Mouse (Mus musculus) CH12F3 (cell line): Measurements from ENCODE around the gene Kcnab2.

Experiments
- in situ Hi-C: fragments of 300-500 bp; cut with MboI; formaldehyde crosslinking; loops from 2 replicates; pipeline ENCODE4 v1.14.3; 2020; ENCODE audit warnings: low sequenced_read_pairs

Gene Kcnab2

DNA sequence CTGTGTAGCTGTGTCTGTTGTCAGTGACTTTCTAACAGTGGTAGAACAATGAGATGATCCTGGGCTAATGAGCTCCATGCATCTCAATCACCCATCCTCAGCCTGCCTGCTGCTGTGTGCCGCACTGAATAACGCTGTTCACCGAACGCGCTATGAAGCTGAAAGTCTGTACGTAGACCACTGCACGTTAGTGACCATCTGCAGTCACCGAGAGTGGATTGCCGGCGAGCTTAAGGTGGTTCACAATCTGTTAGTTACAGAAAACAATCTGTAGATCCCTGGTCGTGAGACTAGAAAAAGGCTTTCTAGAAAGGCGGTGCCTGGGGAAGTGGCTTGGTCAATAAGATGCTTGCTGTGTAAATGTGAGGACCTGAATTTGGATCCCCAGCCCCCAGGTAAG is 23.5 kb downstream of the Kcnab2 start:
- in situ Hi-C loops = no loop called here

DNA sequence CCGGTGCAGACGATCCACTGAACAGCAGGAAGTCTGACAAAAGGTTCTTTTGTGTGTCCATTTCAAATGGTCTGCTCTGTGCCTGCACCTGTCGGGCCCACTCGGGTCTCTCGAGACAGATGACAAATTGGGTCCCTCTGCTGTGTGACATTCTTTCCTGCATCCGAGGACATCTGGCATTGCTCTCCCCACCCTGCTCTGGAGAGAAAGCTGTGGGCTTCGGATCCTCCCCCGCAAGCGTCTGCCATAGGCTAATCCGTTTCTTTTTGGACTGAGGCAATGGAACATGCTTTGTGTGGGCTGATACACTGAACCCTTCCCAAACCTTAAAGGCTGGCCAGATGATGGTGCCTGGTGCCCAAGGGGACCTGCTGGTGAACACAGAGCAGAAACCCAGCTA is 24.6 kb downstream of the Kcnab2 start:
- in situ Hi-C loops = no loop called here

DNA sequence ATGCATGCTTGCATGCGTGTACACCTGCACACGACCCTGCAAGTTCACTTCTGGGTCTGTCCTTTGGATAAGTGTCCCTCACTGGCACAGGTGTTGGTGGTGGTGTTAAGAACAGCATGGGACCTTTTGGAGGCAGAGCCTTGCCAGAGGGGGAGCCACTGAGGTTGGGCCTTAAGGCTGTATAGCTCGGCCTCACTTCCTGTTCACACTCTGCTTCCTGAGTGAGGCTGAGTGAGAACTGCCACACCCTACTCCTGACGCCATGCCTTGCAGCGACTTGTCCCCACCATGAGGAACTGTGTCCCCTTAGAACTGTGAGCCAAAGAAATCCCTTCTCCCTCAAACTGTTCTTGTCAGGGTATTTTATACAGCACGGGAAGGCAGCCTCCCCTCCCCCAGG is 26.3 kb downstream of the Kcnab2 start:
- in situ Hi-C loops = no loop called here

DNA sequence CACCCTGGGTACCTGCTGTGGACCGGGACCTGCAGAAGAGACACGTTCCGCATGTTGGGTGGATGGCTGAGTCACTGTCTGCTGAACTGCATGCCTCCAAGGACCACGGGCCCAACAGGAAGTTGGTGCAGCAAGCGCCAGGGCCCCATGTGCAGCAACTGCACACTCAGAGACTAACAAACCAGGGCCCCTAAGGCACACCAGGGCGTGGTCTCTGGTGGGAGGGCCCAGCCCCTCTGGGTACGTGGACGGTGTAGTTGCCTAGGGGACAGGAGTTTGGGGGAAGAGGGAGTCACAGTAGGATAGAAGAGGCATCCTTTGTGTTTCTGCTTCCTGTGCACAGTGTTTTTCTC is 29.0 kb downstream of the Kcnab2 start:
- in situ Hi-C loops = loop anchor here (25.0 kb wide), 1 partner anchor 236 kb away; no protein-coding TSS in a partner anchor

DNA sequence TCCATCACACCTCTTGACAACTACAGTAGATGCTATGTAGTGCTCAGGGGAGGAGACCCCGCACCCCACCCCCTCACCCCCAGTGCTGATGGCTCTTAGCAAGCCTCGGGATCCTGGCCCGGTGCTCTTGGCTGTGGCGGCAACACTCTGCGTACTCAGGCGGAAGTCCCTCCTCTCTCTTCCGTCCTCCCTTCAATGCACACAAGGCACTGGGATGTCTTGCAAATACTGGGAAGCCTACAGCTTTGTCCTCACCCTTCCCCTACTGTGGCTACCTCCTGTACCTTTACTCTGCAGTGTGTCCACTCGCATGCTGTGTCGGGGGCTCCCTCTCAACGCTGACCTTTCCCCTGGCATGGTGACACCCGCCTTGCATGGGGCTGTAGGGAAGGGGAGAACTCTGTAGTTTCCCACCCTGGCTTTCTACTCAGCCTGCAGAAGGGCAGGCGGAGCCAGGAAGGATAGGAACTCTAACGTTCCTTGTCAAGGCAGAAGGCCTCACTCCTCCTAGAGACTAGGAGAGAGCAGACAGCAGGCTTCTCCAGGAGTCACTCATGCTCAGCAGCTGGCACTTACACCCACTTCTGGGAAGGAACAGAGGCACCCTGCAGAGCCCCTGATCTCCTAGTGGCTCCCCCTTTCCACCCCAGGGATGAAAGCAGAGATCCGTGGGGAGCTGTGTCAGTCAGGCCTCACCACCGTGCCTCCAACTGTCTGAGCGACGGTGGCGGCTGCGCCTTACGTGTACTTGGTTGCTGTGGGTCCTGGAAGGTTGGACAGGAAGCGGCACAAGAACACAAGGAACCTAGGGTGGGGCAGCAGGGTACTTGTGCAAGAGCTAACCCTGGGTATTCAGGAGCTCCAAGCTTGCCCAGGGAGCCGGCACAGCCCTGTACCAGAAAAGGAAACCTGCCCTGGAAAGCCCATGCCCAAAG is 29.7 kb downstream of the Kcnab2 start:
- in situ Hi-C loops = loop anchor here (25.0 kb wide), 1 partner anchor 236 kb away; no protein-coding TSS in a partner anchor

DNA sequence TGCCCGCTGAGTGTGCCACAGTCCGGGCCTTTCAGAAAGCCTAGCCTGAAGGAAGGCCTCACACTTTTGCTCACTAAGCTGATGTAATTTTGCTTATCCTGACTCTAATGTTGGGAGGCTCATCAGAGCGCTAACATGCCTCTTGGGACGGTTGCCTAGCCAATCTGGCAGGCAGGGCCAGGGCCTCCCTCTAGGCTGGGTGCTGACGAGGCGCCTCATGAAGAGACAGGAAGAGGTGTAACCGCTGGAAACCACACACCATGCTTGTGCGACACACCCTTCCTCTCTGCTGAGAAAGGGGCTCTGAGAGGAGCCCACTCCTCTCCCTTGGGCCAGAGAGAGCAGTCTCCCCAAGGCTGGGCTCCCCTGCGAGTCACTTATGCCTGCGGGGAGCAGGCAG is 31.5 kb downstream of the Kcnab2 start:
- in situ Hi-C loops = loop anchor here (25.0 kb wide), 1 partner anchor 234 kb away; no protein-coding TSS in a partner anchor

DNA sequence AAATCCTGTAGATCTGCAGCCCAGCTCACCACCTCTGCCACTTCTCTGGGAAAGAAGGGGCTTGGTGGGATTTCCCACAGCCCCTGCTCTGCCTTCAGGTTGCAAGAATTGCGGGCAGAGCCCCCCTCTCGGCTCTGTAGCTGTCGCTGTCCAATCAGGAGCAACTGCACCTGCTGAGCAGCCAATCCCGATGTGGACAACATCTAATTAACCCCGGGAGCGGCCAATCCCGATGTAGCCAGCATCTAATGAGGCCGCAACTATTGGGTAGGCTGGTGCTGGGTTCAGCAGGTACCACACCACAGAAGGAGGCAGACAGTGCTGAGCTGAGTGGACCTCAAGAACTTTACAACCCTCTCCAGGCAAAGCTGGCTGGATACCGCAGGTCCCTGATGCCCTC is 36.1 kb downstream of the Kcnab2 start:
- in situ Hi-C loops = loop anchor here (25.0 kb wide), 1 partner anchor 229 kb away; no protein-coding TSS in a partner anchor

DNA sequence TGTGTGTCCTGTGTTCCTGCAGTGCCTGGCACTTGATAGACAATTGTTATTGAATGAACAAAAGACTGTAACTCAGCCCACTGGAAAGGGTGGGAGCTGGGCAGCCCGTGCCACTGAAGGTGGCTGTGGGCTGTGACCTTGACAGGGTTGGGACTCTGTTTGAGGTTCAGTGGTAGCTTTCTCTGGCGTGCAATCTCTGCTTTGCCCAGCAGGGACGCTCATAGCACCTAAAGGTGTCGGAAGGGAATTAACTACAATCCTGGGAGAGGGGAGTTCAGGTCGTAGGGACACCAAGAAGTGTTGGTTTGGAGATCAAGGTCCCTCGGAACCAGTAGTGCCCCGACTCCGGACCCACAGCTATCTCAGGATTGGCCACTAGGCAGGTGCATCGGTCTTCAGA is 36.8 kb downstream of the Kcnab2 start:
- in situ Hi-C loops = loop anchor here (25.0 kb wide), 1 partner anchor 229 kb away; no protein-coding TSS in a partner anchor

DNA sequence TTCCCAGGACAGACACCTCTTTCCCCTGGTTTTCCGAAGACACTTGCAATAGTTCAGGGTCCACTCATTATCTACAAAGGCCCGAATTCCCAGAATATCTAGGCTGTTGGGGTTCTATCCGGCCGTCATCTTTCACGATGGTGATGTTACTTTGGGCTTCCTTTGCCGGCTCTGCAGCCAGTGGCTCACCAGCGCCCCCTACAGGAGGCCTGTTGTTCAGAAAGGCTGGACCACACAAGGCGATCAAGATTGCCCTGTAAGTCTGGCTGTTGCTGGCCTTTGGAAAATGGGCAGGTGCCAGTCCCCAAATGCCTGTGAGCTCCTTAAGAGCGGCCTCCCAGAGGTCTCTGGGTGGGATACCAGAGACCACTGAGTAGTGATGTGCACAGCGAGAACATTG is 42.4 kb downstream of the Kcnab2 start:
- in situ Hi-C loops = loop anchor here (25.0 kb wide), 1 partner anchor 223 kb away; no protein-coding TSS in a partner anchor

DNA sequence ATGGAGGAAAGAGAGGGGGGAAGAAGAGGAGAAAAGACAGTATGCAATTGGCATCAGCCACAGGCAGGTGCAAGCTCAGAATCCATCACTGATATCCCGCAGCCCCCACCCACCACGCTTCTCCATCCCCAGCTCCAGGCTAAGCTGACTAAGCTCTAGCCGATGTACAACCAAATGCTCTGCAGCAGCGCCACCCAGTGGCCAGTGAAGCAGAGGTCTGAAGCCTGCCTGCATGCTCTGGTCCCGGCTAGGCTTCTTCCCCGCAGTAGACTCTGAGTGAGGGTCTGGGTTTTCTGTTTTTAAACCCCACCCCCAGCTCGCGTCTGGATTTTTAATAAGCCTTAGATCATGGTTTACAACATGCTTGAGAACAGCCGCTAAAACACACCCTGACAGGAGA is 42.8 kb downstream of the Kcnab2 start:
- in situ Hi-C loops = loop anchor here (25.0 kb wide), 1 partner anchor 223 kb away; no protein-coding TSS in a partner anchor

DNA sequence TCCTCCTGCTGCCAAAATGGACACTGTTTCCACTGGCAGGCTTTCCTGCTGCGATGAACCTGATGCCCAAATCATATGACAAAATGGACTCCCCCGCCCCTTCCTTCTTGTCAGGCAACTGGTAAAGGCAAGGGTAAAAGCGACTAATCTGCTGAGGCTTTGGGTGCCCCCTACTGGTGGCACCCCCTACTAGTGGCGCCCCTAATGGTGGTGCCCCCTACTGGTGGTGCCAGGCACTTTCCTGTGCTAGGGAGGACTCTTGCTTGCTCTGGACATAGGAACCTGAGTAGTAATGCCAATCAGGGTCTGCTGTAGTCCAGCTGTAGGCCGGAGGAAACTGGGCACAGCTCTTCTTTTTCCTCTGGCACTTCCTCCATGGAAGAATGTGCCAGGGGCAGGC is 45.4 kb downstream of the Kcnab2 start:
- in situ Hi-C loops = loop anchor here (25.0 kb wide), 1 partner anchor 220 kb away; no protein-coding TSS in a partner anchor

DNA sequence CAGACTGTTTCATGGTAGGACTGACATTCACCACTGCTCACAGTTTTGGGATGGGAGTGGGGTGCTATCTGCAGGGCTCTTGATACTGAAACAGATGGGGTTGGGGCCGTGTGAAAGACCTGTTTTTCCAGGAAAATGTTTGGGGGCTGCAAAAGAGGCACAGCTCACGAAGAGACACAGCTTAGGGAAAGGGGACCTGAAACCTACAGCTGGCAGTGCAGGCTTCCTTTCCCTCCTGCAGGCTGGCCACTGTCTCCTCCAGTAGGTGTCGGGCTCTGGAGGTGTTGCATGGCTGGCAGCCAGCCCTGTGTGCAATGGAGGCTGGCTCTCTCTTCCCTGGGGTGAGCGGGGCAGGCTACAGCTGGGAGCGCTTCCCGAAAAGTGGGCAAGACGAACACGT is 49.4 kb downstream of the Kcnab2 start:
- in situ Hi-C loops = loop anchor here (25.0 kb wide), 1 partner anchor 216 kb away; no protein-coding TSS in a partner anchor

DNA sequence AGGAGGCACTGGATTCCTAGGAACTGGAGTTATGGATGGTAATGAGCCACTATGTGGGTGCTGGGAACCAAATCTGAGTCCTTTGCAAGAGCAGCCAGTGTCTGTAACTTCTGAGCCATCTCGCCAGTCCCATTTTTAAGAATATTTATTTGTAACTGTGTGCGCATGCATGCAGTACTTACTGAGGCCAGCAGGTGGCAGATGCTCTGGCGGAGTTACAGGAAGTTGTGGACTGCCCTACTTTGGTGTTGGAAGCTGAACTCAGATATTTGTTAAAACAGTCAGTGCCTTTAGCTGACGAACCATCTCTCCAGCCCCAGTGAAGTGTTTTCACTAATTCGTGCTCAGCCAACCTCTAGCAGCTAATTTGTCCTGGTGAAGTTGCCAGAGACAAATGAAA is 52.7 kb downstream of the Kcnab2 start:
- in situ Hi-C loops = loop anchor here (25.0 kb wide), 1 partner anchor 213 kb away; no protein-coding TSS in a partner anchor

DNA sequence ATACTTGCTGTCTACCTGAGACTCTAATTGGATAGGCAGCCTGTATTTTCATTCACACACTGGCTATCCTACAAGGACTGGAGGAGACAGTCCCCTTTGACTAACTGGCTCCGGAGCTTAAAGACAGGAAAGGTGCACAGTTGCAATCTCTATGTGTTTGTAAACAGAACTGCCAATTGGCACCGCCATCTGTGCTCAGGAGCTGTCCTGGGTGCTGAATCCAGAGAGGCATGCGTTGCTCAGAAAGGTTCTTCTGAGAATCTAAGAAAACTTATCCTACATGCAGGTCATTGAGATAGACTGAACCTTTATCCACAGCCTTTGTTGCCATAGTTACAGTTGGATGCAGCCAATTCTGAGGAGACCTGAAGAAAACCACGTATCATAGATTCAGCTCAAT is 53.3 kb downstream of the Kcnab2 start:
- in situ Hi-C loops = no loop called here

DNA sequence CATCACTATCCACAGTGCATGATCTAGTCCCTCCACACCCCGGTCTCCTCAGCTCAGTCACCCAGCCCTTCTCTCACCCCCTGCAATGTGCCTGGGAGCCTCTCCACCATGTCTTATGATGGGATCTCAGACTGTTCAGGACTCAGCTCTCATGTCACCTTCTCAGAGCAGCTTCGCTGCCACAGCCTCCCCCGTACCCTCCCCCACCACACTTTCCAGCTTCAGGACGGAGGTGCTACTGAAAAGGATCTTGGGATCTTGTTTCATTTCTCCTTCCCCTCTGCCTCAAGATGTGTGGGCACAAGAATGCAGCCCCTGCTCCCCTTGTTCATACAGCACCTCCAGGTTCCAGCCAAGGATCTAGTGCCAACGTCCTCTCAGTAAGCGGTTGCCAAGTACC is 54.1 kb downstream of the Kcnab2 start:
- in situ Hi-C loops = no loop called here

DNA sequence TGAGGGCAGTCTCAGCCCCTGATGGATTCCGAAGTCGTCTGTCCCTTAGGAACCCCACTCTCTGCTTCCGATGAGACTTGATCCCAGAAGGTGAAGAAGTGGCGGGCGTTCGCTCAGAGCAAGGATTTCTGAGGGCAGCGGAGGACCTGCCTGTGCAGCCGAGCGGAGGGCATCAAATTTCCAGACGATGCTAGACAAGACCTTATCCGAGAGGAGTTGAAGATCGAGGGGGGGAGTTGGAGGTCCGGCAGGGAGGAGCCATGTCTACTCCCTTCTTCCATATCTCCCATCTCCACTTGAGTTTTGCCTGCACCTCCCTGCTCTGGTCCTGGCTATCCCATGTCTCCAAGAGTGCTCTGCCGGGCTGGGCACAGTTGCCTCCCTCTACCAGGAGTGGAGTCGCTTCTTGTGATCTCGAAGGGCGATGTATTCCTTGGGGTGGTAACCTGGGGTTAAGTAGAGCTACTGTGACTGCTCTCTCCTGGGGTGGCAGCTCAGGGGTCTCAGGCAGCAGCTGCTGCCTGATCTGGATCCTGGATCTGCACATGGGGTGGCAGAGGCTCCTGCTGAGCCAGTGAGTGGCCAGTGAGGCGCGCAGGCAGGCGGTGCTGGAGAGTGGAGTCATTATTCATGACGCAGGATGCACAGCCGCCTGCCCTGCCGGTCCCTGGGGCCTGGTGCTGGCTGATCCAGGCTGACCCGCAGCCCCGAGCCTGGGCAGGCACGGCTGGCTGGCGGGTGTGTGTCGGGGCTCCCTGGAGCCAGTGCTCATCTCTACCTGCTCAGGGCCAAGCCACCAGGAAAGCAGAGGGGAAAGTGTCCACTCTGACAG is 59.2 kb downstream of the Kcnab2 start:
- in situ Hi-C loops = no loop called here

DNA sequence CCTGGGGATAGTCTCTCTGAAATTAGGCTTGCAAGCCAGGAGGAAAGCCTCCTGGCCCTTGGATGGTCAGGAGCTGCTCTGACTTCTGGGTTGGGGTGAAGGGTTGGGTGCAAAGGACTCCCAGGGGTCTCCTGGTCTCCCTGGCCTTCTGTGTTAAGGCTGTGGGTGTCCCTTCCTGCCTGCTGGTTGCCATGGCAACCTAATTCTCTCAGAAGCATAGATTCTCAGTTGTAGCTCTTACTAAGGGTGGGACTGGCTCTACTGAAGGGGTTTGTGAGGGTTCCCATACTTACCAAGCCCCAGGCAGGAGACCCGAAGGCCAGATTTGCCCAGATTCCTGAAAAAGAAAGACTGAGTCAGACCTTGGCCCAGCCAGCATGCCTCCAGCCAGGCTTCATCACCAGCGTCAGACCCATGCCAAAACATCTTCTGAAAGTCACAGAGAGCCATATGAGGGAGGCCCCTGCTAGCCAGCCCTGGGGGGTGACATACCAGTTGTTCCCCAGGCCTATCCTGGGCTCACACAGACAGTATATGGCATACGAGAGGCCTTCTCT is 65.1 kb downstream of the Kcnab2 start:
- in situ Hi-C loops = no loop called here

DNA sequence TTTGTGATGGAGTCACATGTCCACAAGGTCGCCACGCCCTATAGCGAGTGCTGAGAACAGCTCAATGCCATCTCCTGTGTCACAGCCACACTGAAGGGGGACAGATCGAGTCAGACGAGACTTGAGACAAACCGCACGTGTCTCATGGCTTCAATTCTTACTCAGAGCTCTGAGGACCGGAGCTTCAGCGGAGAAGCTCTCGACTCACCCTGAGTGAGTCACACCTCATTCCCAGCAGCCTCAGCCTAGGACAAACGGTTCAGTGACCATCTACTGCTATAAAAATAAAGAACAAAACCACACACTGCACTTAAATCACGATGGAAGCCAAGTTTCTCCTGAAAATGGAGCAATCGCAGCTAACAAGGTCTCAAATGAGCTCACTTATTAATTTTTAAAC is 66.7 kb downstream of the Kcnab2 start:
- in situ Hi-C loops = no loop called here

DNA sequence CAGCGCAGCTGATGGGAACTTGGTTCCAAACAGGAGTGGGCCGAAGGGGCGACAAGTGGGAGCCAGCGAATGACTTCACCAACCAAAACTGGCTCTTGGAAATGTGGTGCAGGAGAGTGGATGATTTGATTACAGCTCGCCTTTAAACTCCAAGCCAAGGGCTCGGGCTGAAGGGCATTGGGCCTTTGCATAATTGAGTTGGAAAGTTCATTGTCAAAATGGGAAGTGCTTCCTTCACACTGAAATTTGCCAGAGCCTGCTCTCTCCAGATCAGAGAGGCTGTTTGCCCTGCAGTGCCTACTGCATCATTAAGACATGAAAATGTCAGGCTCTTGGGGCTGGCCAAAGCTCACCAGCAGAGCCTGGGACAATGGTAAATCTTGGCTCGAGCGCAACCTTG is 71.1 kb downstream of the Kcnab2 start:
- in situ Hi-C loops = no loop called here

DNA sequence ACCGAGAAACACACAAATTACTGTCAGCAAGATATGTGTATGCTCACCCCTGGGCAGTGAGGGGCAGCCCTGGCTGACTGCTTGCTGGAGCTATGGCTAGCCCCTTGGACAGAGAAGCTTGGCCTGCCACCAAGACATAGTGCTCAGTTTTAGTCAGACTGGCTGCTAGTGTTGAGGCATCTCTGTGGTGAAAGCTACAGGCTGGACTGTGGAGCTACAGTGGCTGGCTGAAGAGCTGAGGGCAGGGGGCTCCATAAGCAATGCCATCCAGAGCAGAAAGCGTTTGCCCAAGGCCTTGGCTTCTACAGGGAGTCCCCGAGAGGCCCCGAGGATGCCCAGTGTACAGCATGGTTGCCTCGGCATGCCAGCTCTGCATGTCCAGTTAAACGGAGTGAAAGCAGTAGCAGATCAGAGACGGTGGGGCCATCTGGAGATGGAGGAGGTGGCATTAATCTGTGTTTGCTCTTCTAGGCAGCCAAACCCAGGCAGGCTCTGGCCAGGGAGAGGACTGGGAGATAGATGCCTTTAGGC is 71.9 kb downstream of the Kcnab2 start:
- in situ Hi-C loops = no loop called here

DNA sequence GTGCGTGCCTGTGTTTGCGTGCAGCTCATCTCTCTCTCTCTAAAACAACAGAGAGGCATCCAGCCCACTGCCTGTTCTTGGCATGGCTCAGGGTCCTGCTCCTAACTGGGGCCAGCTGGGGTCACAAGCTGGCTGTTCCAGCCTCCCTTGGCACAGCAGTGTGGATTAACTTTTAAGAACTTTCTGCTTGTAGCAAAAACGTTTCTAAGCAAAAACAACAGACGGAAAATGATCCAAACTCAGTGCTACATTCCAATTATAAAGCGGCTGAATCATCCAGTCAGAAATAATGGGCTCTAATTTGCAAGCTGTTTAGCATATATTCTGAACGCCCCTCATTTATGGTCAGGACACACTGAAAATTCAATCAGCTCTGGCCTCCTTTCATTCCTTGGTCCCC is 72.5 kb downstream of the Kcnab2 start:
- in situ Hi-C loops = no loop called here
